Mouse (Mus musculus) gastrocnemius, adult 18-20 months (tissue): ENCODE data around the gene Inpp5k. TPM values are rescaled to one million over a fixed set of nuclear protein-coding genes. Genes with fewer than 3 reads are reported as not detected.

ENCODE experiments used
- DNase-seq: peaks from one replicate; pipeline ENCODE4 v3.0.0; 2021; ENCODE audit warnings: low spot score
- total RNA-seq, 2 experiments: library from RNA; stranded (reverse); gene quantifications; 2 replicates each; pipeline ENCODE4 v1.2.3; 2021

Gene Inpp5k
- total RNA-seq, 2 experiments from 2014 or later, result 24.6 to 25.0 TPM

DNA sequence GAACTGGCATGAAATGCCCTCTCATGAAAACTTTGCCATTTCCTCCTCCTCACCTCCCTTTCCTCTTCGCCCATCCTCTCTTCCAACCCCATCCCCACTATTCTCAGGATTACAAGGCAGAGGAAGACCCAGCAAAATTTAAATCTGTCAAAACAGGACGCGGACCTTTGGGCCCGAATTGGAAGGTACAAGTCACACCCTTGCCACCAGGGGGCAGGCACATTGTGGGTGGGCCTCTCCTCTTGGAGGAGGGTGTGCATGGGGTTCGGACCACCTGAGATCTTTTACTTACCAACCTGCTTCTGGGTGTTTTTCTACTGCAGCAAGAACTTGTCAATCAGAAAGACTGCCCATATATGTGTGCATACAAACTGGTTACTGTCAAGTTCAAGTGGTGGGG, 11.7 kb upstream of the Inpp5k start:
- DNase-seq, result peak; percentile 43

DNA sequence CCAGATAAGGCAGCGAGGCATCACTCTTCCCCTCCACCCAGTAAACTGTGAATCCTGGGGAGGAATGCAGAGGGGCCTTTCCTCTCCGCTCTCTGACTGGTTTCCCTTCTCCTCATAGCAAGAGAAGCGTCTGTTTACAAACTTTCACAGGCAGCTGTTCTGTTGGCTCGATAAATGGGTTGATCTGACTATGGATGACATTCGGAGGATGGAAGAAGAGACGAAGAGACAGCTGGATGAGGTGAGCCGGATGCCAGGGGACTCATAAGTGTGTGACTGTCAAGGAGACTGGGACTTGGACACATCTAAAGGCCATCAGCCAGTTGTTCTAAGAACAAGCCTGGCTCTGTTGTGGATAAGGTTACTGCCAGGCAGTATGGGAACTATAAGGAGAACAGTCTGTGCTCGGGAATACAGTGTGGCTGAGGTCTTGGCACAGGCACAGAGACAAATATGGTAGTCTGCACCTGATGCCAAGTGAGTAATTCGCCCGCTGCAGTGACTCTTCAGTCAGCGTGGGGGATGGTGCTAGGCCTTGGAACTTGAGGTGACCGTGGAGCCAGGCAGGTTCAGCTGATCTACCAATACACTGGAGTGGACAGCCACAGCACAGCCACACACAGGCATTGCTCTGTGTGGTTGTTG, 10.5 kb upstream of the Inpp5k start:
- DNase-seq, result peak; percentile 91

DNA sequence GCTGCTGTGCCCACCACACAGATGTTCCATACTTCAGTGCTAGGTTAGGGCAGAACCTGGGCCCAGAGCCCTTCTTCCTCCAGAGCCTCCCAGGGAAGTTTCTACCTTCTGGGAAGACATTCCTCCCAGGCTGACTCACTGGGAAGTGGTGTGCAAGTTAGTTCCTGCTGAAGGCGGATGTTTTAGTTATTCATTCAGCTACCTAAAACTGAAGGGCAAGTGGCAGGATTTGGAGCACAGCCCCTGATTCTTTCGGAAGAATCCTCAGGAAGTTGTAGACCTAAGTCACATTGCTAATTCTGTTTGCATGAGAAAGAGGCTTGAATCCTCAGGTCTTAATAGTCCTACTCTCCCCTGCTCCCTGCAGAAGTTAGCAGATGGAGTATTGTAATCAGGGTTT, 9.4 kb upstream of the Inpp5k start:
- no peak for DNase-seq

DNA sequence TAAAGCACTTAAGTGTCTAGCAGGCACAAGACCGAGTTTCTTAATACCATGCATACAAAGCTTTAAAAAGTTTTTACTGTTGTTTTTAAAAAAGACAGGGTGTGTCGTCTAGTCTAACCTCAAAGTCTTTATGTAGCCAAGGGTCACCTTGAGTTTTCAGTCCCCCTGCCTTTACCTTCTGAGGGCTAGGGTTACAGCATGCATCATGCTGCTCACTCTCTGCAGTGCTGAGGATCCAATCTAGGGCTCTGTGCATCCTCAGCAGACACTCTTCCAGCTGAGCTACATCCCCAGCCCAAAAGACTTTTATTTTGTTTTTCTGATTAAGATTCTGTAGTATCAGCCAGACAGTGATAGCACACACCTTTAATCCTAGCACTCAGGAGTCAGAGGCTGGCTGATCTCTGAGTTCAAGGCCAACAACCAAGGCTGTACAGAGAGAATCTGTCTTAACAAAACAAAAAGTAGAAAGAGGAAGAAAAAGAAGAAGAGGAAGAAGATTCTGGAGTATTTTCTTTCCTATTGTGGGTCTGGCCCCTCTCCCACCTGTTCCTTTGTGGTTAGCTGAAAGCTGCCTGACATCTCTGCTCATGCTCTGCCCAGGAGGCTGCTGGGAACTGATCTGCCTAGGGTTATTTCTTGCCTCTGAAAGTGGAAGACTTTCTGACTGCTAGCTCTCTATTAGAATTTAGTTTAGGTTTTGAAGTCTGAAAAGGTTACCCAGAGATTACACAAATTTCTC, 8.0 kb upstream of the Inpp5k start:
- no peak for DNase-seq

DNA sequence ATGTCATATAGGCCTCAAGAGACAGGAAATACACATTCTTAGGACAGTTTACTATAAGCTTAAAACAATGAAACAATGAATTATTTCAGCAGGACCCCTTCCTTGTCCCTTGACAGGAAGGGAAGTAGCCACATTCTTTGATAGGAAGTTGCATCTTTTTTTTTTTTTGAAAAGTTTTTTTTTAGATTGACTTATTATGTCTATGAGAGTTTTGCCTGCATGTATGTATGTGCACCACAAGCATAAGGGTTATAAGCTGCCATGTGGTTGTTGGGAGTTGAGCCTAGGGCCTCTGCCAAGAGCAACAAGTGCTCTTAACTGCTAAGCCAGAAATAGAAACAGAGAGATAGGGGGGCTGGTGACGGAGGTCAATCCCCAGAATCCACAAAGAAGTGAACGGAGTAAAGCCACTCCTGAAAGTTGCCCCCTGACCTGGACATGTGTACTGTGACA, 6.7 kb upstream of the Inpp5k start:
- no peak for DNase-seq

DNA sequence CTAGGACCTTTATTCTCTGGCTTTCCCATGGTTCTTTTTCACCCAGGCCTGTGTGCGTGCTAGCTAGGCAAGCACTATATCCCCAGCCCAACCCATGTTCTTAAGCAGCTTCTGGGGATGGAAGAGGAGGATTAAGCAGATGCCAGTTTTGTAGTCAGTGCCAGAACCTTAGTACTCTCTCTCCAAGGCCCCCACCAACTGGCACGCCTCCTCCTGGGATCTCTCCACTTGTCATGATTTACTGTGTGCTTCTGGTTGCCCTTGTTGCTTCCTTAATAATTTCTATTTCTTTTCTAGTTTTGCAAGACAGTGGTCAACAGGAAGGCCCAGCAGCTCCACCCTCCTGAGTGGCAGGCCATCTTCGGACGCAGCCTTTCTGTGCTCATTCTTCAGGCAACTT, 5.0 kb upstream of the Inpp5k start:
- DNase-seq, result no peak

DNA sequence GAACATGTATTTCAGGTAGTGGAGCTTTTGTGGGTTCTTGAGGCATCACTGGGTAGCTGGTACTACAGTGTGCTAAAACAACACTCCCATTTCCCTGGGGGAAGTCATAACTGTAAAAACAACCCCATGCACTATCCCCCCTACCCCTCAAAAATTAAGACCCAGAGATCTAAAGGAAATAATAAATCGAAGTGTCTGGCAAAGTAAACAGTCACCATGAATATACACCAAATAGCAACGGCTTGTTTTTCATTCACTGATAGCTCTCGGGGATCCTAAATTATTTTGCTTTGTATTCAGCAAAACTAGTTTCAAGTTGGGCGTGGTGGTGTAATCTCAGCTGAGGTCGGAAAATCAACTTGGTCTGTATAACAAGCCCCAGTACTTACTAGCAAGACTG, 690 bp upstream of the Inpp5k start:
- DNase-seq, result no peak

DNA sequence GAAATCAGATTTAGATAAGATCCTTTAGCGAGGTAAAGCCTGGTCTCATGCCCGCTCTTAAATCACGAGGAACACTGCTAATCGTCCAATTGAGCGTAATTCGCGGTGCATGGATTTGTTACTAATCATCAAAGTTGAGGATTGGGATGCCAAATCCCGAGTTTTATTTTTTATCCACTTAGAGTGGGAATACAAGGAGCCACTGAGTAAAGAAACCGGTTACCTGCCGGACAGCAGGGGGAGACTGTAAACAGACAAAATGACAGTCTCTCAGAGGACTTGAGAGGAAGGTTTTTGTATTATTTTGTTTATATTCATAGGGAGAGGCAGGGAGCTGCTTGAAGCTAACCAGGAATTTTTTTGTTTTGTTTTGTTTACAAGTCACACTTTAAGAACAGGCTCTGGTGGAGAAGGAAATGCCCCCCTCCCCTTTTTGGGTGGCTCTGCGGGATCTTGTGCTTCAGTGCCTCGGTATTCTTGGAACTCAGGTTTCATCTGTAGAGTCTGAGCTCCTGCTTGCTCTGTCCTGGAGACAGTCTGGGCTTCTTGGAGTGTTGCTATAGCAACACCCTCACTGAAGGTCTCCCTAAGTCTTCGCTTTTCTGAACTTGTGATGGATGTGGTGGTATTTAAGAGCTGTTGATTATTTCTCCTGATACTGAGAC, 905 bp downstream of the Inpp5k start:
- DNase-seq, result no peak

DNA sequence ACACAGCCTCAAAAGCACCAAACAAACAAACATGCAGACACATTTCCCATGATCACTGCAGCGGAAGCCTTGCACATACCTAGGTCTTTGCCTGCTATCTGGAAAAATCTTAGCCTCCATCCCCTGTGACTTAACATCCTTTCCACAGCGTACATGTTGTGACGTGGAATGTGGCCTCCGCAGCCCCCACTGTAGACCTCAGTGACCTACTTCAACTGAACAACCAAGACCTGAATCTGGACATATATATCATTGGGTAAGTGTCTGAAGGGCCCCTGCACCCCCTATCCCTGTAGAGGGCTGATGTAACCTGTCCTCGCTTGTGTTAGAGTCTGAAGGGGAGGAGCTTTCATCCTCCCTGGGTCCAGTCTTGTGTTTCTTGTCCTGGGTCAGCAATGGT, 2.1 kb downstream of the Inpp5k start:
- DNase-seq, result no peak

DNA sequence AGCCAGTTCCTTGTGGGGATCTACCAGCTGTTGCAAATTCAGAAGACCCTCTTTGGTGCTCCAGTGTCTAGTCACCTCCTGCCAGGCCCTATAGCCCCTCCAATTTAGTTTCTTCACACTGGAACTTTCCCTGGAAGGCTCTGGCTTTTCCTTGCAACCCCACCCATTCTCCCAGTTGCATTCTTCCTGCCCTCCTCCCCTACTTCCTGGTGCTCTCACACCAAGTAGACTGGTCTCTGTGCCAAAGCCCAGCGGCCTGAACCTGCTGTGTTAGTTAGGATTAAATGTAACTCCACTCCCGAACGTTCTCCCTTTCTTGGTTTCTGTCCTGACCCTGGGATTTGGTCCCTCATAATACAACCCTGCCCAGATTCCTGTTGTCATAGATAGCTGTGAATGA, 4.0 kb downstream of the Inpp5k start:
- no peak for DNase-seq

DNA sequence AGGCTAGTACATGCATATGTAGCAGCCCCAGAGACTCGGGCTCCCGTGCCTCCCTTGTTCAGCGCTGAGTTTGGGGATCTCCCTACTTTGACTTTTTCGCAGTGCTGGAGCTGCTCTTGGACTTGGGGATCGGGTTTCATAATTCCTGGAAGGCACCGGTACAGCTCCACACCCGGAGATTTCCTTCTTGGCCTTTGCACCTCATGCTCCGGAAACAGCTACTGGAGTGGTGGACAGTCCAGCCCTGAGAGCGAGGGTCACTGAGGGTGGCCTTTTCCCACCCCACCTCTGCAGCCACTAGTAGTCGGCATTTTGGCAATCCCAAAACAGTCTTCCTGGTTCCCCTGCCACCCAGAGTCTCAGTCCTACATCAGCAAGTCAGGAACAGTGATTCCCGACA, 4.5 kb downstream of the Inpp5k start:
- DNase-seq, result peak; percentile 47

DNA sequence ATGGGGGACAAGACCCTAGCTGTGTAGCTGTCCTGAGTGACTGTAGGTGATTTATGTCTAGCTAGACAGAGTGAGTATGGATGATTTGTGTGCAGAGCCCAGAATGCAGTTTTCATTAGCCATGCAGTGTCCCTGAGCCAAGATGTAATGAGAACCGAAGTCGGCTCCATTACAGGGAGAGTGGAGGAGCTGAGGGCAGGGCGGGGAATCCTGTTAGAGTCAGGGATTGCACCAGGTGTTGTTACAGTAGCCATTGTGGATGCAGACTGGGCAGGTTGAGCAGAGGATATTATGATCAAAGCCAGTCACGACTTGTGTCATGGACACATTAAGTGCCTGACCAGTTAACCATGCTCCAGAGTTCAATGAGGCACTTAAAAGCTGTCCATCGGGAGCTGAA, 12.5 kb downstream of the Inpp5k start:
- no peak for DNase-seq

DNA sequence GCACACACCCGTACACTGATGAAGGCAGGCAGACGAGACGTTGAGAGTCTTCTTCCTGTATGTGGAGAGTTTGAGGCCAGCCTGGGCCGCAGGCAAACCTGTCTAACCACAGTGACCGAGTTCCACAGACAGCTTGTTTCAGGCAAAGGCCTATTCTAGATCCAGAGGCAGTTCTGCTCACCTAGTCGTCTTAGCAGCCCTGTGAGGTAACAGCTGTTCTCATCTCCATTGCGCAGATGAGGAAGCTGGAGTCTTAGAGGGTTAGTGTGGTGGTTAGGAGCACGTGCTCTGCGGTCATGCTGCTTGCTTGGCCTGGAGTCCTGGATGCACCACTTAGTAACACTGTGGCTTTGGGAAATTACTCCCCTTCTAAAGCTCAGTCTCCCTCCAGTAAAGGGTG, 13.9 kb downstream of the Inpp5k start:
- DNase-seq, result no peak

DNA sequence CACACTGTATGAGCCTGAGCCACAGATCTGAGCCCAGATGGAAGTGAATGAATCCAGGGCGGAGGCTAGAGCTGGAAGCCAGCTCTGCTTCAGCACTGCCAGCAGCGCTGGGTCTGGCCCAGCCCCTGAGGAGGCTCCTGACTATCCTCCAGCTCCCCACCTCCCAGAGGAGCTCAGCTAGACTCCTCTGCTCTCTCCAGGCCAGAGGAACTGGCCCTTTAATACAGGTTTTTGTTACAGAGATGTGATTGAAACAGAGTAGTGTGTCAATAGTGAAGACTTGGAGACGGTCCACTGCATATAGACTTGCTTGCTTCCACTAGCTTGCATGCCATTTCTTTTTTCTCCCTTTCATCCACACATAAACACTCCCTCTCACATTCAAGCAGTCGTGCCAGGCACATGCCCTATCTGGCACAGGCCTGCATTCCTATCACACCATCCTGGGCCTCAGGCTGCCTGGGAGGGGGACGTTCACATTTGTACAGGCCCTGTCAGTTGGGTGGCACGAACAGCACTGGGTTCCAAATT, 17.0 kb downstream of the Inpp5k start:
- peak; percentile 82 for DNase-seq

DNA sequence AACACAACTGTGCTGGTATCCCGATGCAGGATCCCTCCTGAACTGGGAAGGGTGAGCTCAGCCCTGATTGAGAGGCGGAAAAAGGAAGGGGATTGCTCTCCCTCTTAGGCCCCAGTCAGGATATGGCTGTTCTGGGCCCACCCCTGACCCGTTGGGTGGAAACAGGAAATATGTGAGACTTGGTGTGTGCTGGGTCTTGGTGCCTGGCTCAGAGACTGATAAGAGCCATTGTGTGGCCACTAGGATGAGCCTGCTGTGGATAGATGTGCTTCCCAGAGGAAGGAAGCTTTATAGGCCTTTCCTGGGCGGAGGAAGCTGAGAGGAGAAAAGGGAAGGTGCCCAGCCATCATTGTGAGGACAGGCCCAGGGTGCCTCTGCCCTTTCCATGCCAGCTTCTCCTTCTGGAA, 18.4 kb downstream of the Inpp5k start:
- no peak for DNase-seq

DNA sequence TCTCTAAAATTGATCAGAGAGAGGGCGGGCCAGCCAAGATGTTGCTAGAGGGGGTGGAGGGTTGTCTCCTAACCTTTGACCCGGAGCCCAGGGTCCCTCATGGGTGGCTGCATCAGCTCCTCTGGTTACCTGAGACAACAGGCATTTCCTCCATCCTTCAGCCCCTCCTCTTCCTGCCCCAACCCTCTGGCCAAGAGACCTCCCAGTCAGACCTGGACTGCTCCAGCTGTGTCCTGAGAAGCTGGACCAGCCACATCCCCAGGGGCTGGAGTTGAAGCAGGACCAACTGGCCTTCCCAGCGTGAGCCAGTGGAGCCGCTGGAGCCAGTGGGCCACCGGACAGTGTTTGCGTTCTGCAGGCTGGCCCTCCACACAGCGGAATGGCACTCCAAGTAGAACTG, 19.5 kb downstream of the Inpp5k start, which contains the start of gene Myo1c:
Gene Myo1c, plus strand, starts transcription at position 194 of the 400 bp plus-strand sequence.
- DNase-seq, result peak; percentile 76

DNA sequence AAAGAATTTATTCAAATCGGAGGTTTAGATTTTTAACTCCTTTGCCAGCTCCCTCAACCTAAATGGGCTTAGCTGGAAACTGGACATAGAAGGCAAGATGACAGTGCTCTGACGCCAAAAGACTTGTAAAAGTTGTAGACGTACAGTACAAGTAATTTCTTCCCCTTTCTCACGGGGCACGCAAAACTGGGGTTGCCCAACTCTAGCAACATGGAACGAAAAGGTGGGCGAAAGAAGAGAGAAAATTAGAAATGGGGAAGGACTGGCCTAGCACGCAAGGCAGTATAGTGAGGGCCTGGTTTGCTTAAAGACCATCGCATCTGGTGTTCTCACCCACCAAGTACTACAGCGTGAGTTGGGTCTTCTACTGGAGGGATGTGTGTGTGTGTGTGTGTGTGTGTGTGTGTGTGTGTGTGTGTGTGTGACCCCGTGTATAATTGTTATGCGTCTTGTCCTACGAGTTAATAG, 20.2 kb downstream of the Inpp5k start:
- DNase-seq, result no peak

DNA sequence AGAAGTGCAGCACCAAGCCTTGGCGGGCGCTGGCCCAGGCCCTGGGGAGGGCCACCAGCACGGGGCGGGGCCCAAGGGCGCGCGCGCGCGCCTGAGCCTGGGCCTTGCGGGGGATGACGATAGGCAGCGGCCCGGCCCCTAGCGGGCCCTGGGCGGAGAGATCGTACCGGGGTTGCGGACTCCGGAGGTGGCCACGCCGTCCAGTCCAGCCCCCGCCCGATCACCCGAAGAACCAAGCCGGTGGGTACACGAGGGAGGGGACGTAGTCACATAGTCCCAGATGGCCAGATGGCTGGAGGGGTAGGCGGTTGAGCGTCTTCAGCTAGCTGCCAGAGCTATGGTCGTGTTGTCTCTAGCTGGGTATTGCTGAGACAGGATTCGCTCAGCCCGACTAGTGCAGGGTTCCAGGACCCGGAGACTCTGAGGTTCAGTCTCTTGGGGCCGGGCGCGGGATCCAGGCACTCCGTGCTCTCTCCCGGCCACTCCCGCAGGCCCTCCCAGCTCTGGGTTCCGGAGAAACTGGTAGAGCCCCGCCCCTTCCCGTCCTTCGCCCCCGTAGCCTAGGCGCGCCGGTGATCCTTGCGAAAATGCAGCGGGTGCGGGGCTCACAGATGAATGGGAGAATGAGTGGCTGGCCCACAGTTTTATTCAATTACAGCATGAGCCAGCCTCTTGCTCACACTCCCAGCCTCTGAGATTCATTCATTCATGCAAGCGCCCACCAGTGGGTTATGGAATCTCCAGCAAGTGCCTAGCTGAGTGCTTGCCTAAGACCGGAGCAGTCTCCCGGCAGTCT, 20.8 kb downstream of the Inpp5k start:
- peak; percentile 76 for DNase-seq

DNA sequence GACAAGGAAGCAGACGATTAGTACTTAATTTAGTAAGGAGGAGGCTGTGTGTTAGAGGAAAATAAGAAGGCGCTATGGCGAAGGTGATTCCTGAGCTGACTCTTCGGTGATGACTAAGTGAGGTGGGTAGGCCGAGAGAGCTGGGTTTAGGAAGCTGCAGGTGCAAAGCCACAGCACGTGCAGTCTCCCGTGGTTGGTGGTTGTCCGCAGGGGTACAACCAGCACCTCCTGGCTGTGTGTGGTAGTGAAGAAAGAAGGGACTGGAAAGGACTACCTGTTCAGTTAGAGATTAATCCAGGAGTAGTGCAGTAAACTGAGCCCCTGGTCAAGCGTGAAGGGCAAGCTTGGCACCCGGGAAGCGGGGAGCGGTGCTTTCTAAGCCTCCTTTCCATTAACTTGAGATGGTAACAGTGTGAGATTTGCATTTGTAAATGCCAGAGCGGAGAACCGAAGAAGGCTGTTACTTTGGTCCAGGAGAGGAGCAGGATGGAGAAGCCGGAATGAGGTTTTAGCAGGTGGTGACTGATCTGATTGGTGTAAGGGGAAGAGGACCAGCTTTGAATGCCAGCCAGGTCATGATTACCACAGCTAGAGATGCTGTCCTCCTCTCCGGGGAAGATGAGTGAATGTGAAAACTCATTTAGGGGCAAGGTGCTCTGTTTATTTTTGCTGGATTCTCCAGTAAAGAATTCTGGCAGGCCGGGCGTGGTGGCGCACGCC, 21.6 kb downstream of the Inpp5k start:
- no peak for DNase-seq

DNA sequence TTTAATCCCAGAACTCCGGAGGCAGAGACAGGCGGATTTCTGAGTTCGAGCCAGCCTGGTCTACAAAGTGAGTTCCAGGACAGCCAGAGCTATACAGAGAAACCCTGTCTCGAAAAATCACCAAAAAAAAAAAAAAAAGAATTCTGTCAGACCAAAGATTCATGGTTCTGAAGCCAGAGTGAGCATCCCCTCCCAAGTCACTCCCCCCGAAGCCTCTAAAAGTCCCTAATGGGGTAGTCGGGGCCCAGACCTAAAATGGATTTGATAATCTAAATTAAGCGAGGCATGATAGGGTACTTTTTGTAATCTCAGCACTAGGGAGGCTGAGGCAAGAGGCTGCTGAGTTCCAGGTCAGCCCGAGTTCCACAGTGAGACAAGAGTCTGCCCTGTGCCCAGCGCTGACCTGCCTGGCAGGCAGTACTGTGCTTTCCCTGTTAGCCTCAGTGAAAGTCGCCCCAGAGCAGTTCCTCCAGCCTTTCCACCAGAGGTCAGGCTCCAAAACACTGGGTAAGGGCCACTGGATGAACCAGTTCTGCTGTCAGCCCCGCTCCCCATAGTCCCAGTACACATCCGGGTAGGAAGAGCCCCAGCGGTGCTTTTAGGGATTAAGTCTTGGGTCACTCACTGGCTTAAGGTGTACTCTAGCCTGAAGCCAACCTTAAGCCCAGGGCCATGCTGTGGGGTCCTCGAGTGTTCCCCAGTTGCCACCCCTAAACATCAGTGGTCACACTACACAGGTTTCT, 22.3 kb downstream of the Inpp5k start:
- DNase-seq, result peak; percentile 19
